Mouse (Mus musculus) kidney, postnatal 0 days (tissue): ENCODE data around the gene Ehd3. TPM values are rescaled to one million over a fixed set of nuclear protein-coding genes. Genes with fewer than 3 reads are reported as not detected.

Experiments used
- ATAC-seq: fragments of 200-750 bp; cut with Nextera tagmentation; replicated peaks from 2 replicates; pipeline ENCODE4 v1.8.0; 2017; ENCODE audit warnings: low read depth, moderate number of reproducible peaks, moderate TSS enrichment, moderate library complexity; ENCODE audit not compliant: low FRiP score
- DNase-seq: peaks from one replicate; pipeline ENCODE4 v3.0.0-alpha.2; 2016; ENCODE audit warnings: low spot score
- H3K27ac ChIP-seq: fragments of 300-500 bp; sonication (generic); 2 replicates; pipeline ENCODE4 v1.5.1; 2014; ENCODE audit warnings: mild to moderate bottlenecking
- H3K27me3 ChIP-seq: fragments of 300-500 bp; sonication (generic); 2 replicates; pipeline ENCODE4 v1.6.1; 2014; ENCODE audit warnings: low read length, mixed read lengths; ENCODE audit not compliant: insufficient read depth
- H3K36me3 ChIP-seq: fragments of 300-500 bp; sonication (generic); 2 replicates; pipeline ENCODE4 v1.6.1; 2014; ENCODE audit warnings: low read length, mixed read lengths; ENCODE audit not compliant: insufficient read depth
- H3K4me1 ChIP-seq: fragments of 300-500 bp; sonication (generic); replicated peaks from 2 replicates; pipeline ENCODE4 v1.6.1; 2014; ENCODE audit warnings: antibody characterized with exemption, low read length, mixed read lengths; ENCODE audit not compliant: insufficient read depth
- H3K4me2 ChIP-seq: fragments of 300-500 bp; sonication (generic); 2 replicates; pipeline ENCODE4 v1.6.1; 2014; ENCODE audit warnings: mild to moderate bottlenecking, low read length, moderate library complexity, mixed read lengths
- H3K4me3 ChIP-seq: fragments of 300-500 bp; sonication (generic); replicated peaks from 2 replicates; pipeline ENCODE4 v1.5.1; 2014; ENCODE audit warnings: low read depth, low read length
- H3K9ac ChIP-seq: fragments of 300-500 bp; sonication (generic); 2 replicates; pipeline ENCODE4 v1.6.1; 2014; ENCODE audit warnings: low read depth, low read length
- H3K9me3 ChIP-seq: fragments of 300-500 bp; sonication (generic); replicated peaks from 2 replicates; pipeline ENCODE4 v1.6.1; 2016; ENCODE audit warnings: low read length, inconsistent platforms, mixed read lengths
- CTCF ChIP-seq: IDR thresholded peaks from 2 replicates; pipeline ENCODE4 v1.5.1; 2016; ENCODE audit warnings: antibody characterized with exemption, low read depth, mild to moderate bottlenecking, moderate library complexity
- WGBS: fragments of 180-500 bp; shearing (Covaris S2); extraction: QIAGEN DNeasy Blood & Tissue Kit; methylation state at CpG from one replicate; pipeline ENCODE4 v1.1.7; 2014; 5-methylcytosine and 5-hydroxymethylcytosine counted together
- polyA plus RNA-seq: library from polyadenylated mRNA; unstranded; fragments of >200 nt; fragmentation: Nextera tagmentation; extraction: Ambion mirVana; gene quantifications from 2 replicates; pipeline ENCODE4 v1.2.1, GENCODE M21; 2015

The Ehd3 gene
- polyA plus RNA-seq, 1 experiment from 2014 or later, result 20.5 TPM

- no peaks in the 10 kb centered on the region for H3K4me1 ChIP-seq
- no peaks in the 10 kb centered on the region for H3K36me3 ChIP-seq
- whole genome bisulfite sequencing, result 54% methylated on average over 3 of the region's 3 CpGs
- H3K9me3 ChIP-seq, result no peaks in the 10 kb centered on the region
- H3K27ac ChIP-seq, result no peak overlapping the region
- TF ChIP-seq CTCF, result no peak
- no peak overlapping the region for H3K9ac ChIP-seq
- no peak overlapping the region for H3K4me3 ChIP-seq
- H3K4me2 ChIP-seq, result no peak overlapping the region
- DNase-seq (peak; percentile 43), ATAC-seq (no peak)
- no peaks in the 10 kb centered on the region for H3K27me3 ChIP-seq
Measured at GRCm38 (mm10) chr17:73845632-73846031, 41.7 kb downstream of the Ehd3 start.

GRCm38 (mm10) chr17:73847399-73847798, 43.5 kb downstream of the Ehd3 start:
- Histone ChIP-seq H3K4me1 (no peaks in the 10 kb centered on the region), H3K27me3 (no peaks in the 10 kb centered on the region), H3K9me3 (no peaks in the 10 kb centered on the region), H3K27ac (no peak overlapping the region), H3K4me3 (no peak overlapping the region), H3K36me3 (no peaks in the 10 kb centered on the region), H3K9ac (no peak overlapping the region), H3K4me2 (no peak overlapping the region)
- TF ChIP-seq CTCF, result no peak
- WGBS, result 81% methylated on average over 1 of the region's 1 CpGs
- DNase-seq (no peak), ATAC-seq (no peak)

GRCm38 (mm10) chr17:73853041-73853440, 49.1 kb downstream of the Ehd3 start:
- no peaks in the 10 kb centered on the region for H3K4me1 ChIP-seq
- WGBS, result 61% methylated on average over 11 of the region's 11 CpGs
- DNase-seq (no peak), ATAC-seq (no peak)
- H3K27me3 ChIP-seq, result no peaks in the 10 kb centered on the region
- no peak overlapping the region for H3K4me2 ChIP-seq
- no peak overlapping the region for H3K9ac ChIP-seq
- no peaks in the 10 kb centered on the region for H3K36me3 ChIP-seq
- H3K4me3 ChIP-seq, result no peak overlapping the region
- H3K27ac ChIP-seq, result no peak overlapping the region
- no peak for TF ChIP-seq CTCF
- no peaks in the 10 kb centered on the region for H3K9me3 ChIP-seq

- Histone ChIP-seq H3K4me3 (no peak overlapping the region), H3K9ac (no peak overlapping the region), H3K9me3 (no peaks in the 10 kb centered on the region), H3K4me1 (no peaks in the 10 kb centered on the region), H3K36me3 (no peaks in the 10 kb centered on the region), H3K27me3 (no peaks in the 10 kb centered on the region), H3K4me2 (no peak overlapping the region), H3K27ac (no peak overlapping the region)
- DNase-seq (no peak), ATAC-seq (no peak)
- TF ChIP-seq CTCF, result no peak
- 58% methylated on average over 4 of the region's 4 CpGs for WGBS
Measured at GRCm38 (mm10) chr17:73853717-73854116, 49.8 kb downstream of the Ehd3 start.

DNA sequence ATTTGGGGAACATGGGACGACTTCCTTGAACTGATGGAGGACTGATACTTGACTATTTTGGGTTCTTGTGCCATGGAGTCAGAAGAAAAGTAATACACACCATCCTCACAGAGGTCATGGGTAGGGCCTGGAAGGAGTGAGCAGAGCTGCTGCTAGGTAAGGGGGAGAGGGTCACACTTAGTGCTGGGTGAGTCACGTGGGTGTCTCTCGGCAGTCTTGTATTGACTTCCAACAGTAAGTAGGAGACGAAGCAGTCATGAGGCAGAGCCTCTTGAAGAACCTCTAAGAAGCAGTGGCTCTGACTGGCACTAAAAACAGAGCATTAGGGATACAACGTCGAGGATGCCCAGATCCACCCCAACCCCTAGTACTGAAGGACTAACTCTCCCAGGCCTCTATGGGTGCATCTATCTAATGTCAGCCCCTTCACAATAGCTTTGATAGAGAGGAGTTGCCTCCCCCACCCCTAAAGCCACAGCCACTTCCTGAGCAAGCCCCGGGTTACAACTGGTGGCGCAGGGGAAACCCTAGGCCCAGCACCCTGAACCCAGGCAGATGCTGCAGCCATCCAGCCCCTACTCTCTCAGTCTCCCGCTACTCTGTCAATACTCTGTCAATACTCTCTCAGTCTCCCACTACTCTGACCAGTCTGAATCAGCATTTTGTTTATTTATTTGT, 65.2 kb downstream of the Ehd3 start:
- H3K4me2 ChIP-seq, result no peak overlapping the region
- no peak overlapping the region for H3K4me3 ChIP-seq
- H3K27me3 ChIP-seq, result no peaks in the 10 kb centered on the region
- H3K36me3 ChIP-seq, result no peaks in the 10 kb centered on the region
- H3K4me1 ChIP-seq, result no peaks in the 10 kb centered on the region
- no peak overlapping the region for H3K27ac ChIP-seq
- DNase-seq (no peak), ATAC-seq (no peak)
- H3K9me3 ChIP-seq, result no peaks in the 10 kb centered on the region
- no peak for TF ChIP-seq CTCF
- no peak overlapping the region for H3K9ac ChIP-seq
- WGBS, result 95% methylated on average over 9 of the region's 9 CpGs

DNA sequence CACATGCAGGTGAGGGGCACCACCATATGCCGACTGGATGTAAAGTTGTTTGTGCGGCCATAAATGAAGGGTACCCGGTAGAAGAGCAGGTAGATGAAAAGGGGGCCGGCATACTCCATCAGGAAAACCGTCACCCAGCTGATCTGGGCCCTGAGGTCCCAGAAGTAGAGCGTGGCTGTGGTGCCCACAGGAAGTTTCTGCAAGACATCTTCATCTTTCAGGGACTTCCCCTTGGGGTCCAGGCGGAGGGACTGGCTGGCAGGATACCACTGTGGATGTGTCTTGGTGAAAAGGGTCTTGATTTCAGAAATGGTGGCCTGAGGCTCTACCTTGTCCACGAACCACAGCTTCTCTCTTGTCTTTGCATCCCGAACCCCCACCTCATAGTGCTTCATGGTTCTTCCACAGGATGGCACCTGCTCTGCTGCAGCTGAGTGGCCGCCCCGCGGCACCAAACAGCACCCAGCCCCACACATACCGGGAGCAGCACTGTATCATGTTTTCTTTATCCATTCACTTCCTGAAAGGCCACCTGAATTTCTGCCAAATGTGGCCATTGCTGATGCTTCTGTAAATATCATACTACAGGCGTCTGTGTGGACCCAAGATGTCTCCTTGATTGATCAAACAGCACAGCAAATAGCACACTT, 67.1 kb downstream of the Ehd3 start:
- H3K27ac ChIP-seq, result no peak overlapping the region
- H3K4me1 ChIP-seq, result no peaks in the 10 kb centered on the region
- H3K9ac ChIP-seq, result no peak overlapping the region
- DNase-seq, result no peak
- no peak for ATAC-seq
- H3K36me3 ChIP-seq, result no peaks in the 10 kb centered on the region
- H3K4me3 ChIP-seq, result no peak overlapping the region
- no peaks in the 10 kb centered on the region for H3K9me3 ChIP-seq
- WGBS, result 90% methylated on average over 14 of the region's 14 CpGs
- no peak overlapping the region for H3K4me2 ChIP-seq
- no peaks in the 10 kb centered on the region for H3K27me3 ChIP-seq
- TF ChIP-seq CTCF, result no peak
